Mouse (Mus musculus) fat pad, adult 2 months (tissue): Measurements from ENCODE around the gene Unc5b.
"Not testable (repeated sequence)": the region's sequence is repeated elsewhere in the genome, so short reads cannot be mapped to it uniquely, and the experiment has no call there.

Experiments used
- DNase-seq: peaks from one replicate; pipeline ENCODE4 v3.0.0-alpha.2; 2011; ENCODE audit warnings: low read depth, low spot score; ENCODE audit errors: extremely low read depth

Unc5b gene

GRCm38 (mm10) chr10:60756992-60757391 lies 74.4 kb downstream of the Unc5b start:
- DNase-seq, result no peak

- no peak for DNase-seq
Observed at GRCm38 (mm10) chr10:60756146-60756545, 75.2 kb downstream of the Unc5b start.

- no peak for DNase-seq
Observed at GRCm38 (mm10) chr10:60753941-60754340, 77.4 kb downstream of the Unc5b start.

- DNase-seq, result no peak
Observed at GRCm38 (mm10) chr10:60753261-60753660, 78.1 kb downstream of the Unc5b start.

- DNase-seq, result peak; percentile 11
Observed at GRCm38 (mm10) chr10:60752040-60753020, 79.1 kb downstream of the Unc5b start, which contains the start of gene Slc29a3. Slc29a3 (minus strand) TSS chr10:60752794.

GRCm38 (mm10) chr10:60747667-60748212 lies 83.6 kb downstream of the Unc5b start:
- DNase-seq, result no peak

GRCm38 (mm10) chr10:60746512-60746911 lies 84.9 kb downstream of the Unc5b start:
- no peak for DNase-seq

- DNase-seq, result no peak
Observed at GRCm38 (mm10) chr10:60744543-60745290, 86.7 kb downstream of the Unc5b start.

GRCm38 (mm10) chr10:60743681-60744080 lies 87.7 kb downstream of the Unc5b start:
- DNase-seq, result no peak

- no peak for DNase-seq
Observed at GRCm38 (mm10) chr10:60742942-60743341, 88.4 kb downstream of the Unc5b start.

GRCm38 (mm10) chr10:60742296-60742695 lies 89.1 kb downstream of the Unc5b start:
- not testable (repeated sequence) for DNase-seq

GRCm38 (mm10) chr10:60741435-60741834 lies 89.9 kb downstream of the Unc5b start:
- no peak for DNase-seq

GRCm38 (mm10) chr10:60739619-60740363 lies 91.6 kb downstream of the Unc5b start:
- no peak for DNase-seq

- no peak for DNase-seq
Observed at GRCm38 (mm10) chr10:60737886-60738640, 93.3 kb downstream of the Unc5b start.

- no peak for DNase-seq
Observed at GRCm38 (mm10) chr10:60737169-60737728, 94.1 kb downstream of the Unc5b start.

- no peak for DNase-seq
Observed at GRCm38 (mm10) chr10:60735737-60736136, 95.6 kb downstream of the Unc5b start.

- DNase-seq, result no peak
Observed at GRCm38 (mm10) chr10:60733471-60733870, 97.9 kb downstream of the Unc5b start.

- no peak for DNase-seq
Observed at GRCm38 (mm10) chr10:60732397-60732861, 99.0 kb downstream of the Unc5b start.

- DNase-seq, result no peak
Observed at GRCm38 (mm10) chr10:60731742-60732141, 99.6 kb downstream of the Unc5b start.

- DNase-seq, result no peak
Observed at GRCm38 (mm10) chr10:60727301-60727700, 104.1 kb downstream of the Unc5b start.
